Mouse (Mus musculus): ENCODE data around the gene Ccdc180. TPM values are rescaled to one million over a fixed set of nuclear protein-coding genes. Genes with fewer than 3 reads are reported as not detected.
A peak's percentile ranks its signal among the peaks of the same experiment; 100 is the strongest.

Ccdc180 gene
- total and polyA plus RNA-seq, 3 experiments = 0.20 TPM; not detected in 2

GRCm38 (mm10) chr4:45883250-45883649, 6.9 kb upstream of the Ccdc180 start:
- peaks cover 2% of the 10 kb centered on the region for H3K9me3 ChIP-seq (replicated peaks; ENCODE audit: low read length)
- dilution Hi-C loops (cut with MboI; ENCODE audit: extremely low pct_ligation_motif_present, extremely low pct_unique_long_range_greater_than_20kb, low sequenced_read_pairs) (no loop called here), in situ Hi-C loops (cut with MboI; ENCODE audit: low pct_ligation_motif_present, low pct_unique_long_range_greater_than_20kb, low sequenced_read_pairs) (no loop called here)
- 0 out of 2 replicates have a peak, but pooled peaks have one; percentile 23 for TF ChIP-seq MEF2A (IDR thresholded peaks at IDR 0.05; ENCODE audit: borderline replicate concordance, low read depth, low read length)
- TF ChIP-seq EP300 (IDR thresholded peaks at IDR 0.05; ENCODE audit: low read length) = peak; percentile 52; the same call in 1 of the 2 replicates
- peak; percentile 76 for TF ChIP-seq BHLHE40 (IDR thresholded peaks at IDR 0.05; ENCODE audit: low read depth, low read length)
- TF ChIP-seq MAX (IDR thresholded peaks at IDR 0.05; ENCODE audit: low read length) = peak; percentile 85
- TF ChIP-seq MYC (IDR thresholded peaks at IDR 0.05; ENCODE audit: low read depth, low read length) = peak; percentile 61; the same call in 1 of the 2 replicates
- no peak for TF ChIP-seq MAZ (IDR thresholded peaks at IDR 0.05; ENCODE audit: low read depth, low read length)
- no peak for TF ChIP-seq SIN3A (IDR thresholded peaks at IDR 0.05; ENCODE audit: low read length)
- TF ChIP-seq NRF1 (IDR thresholded peaks at IDR 0.05; ENCODE audit: low read depth, low read length) = peak; percentile 83
- TF ChIP-seq IRF4 (IDR thresholded peaks at IDR 0.05; ENCODE audit: low read depth, low read length) = peak; percentile 51; the same call in 1 of the 2 replicates
- peak; percentile 41 for TF ChIP-seq ETS1 (conservative IDR thresholded peaks at IDR 0.05; ENCODE audit: low read depth, low read length)
- TF ChIP-seq ZNF384 (IDR thresholded peaks at IDR 0.05; ENCODE audit: low read depth, low read length) = no peak
- H3K27me3 ChIP-seq (replicated peaks) = no peaks in the 10 kb centered on the region
- H3K36me3 ChIP-seq (replicated peaks in 1 of 2; ENCODE audit: control insufficient read depth in 1 of 2, insufficient read depth in 1 of 2, low read length in 1 of 2) = no peaks in the 10 kb centered on the region
- peak; percentile 64 for DNase-seq (ENCODE audit: extremely low read depth)
- H3K27ac ChIP-seq (ENCODE audit: insufficient read depth, low read depth) = no peak overlapping the region
- no peak overlapping the region for H3K9ac ChIP-seq (ENCODE audit: insufficient read depth, low read depth)
- H3K4me3 ChIP-seq (replicated peaks in 1 of 3; ENCODE audit: low read depth in 2 of 3, low read length in 2 of 3, poor library complexity in 1 of 3) = no peak overlapping the region
- no peak overlapping the region for H3K4me2 ChIP-seq (ENCODE audit: insufficient read depth, low read depth, poor library complexity, severe bottlenecking)
- peaks cover 10 to 26% of the 10 kb centered on the region in 2 experiments for H3K4me1 ChIP-seq (ENCODE audit: control insufficient read depth in 1 of 2, insufficient read depth in 2 of 2)
- no peaks in the 10 kb centered on the region for H3K79me2 ChIP-seq (replicated peaks; ENCODE audit: control insufficient read depth, extremely low read depth, insufficient read depth, poor library complexity, severe bottlenecking)

- Histone ChIP-seq H3K27ac (ENCODE audit: insufficient read depth, low read depth) (no peak overlapping the region), H3K27me3 (replicated peaks) (peaks cover 2% of the 10 kb centered on the region), H3K79me2 (replicated peaks; ENCODE audit: control insufficient read depth, extremely low read depth, insufficient read depth, poor library complexity, severe bottlenecking) (no peaks in the 10 kb centered on the region), H3K36me3 (replicated peaks in 1 of 2; ENCODE audit: control insufficient read depth in 1 of 2, insufficient read depth in 1 of 2, low read length in 1 of 2) (no peaks in the 10 kb centered on the region), H3K9ac (ENCODE audit: insufficient read depth, low read depth) (no peak overlapping the region), H3K9me3 (replicated peaks; ENCODE audit: low read length) (no peaks in the 10 kb centered on the region), H3K4me2 (ENCODE audit: insufficient read depth, low read depth, poor library complexity, severe bottlenecking) (peak overlapping the region; percentile 24; the same call in 1 of the 2 replicates), H3K4me3 (replicated peaks in 1 of 3; ENCODE audit: low read depth in 2 of 3, low read length in 2 of 3, poor library complexity in 1 of 3) (no peak overlapping the region), H3K4me1 (ENCODE audit: control insufficient read depth in 1 of 2, insufficient read depth in 2 of 2) (peaks cover 10 to 17% of the 10 kb centered on the region in 2 experiments; a peak in 3 of 4 replicates)
- in situ Hi-C loops (cut with MboI; ENCODE audit: low pct_ligation_motif_present, low pct_unique_long_range_greater_than_20kb, low sequenced_read_pairs) = no loop called here
- peak; percentile 21 for DNase-seq (ENCODE audit: extremely low read depth)
- dilution Hi-C loops (cut with MboI; ENCODE audit: extremely low pct_ligation_motif_present, extremely low pct_unique_long_range_greater_than_20kb, low sequenced_read_pairs) = no loop called here
- TF ChIP-seq JUN (IDR thresholded peaks at IDR 0.05; ENCODE audit: insufficient read depth, low read depth, low read length) (0 out of 2 replicates have a peak, but pooled peaks have one; percentile 4), MXI1 (IDR thresholded peaks at IDR 0.05; ENCODE audit: low read depth, low read length) (no peak), JUND (conservative IDR thresholded peaks at IDR 0.05; ENCODE audit: low read depth, low read length) (no peak), GABPA (IDR thresholded peaks at IDR 0.05; ENCODE audit: insufficient replicate concordance, low read depth, low read length) (no peak), PAX5 (IDR thresholded peaks at IDR 0.05; ENCODE audit: low read length) (no peak), MAX (IDR thresholded peaks at IDR 0.05; ENCODE audit: low read length) (no peak), UBTF (IDR thresholded peaks at IDR 0.05; ENCODE audit: low read depth, low read length) (no peak), MAFK (IDR thresholded peaks at IDR 0.05; ENCODE audit: insufficient replicate concordance, low read length) (no peak), RAD21 (IDR thresholded peaks at IDR 0.05; ENCODE audit: low read depth, low read length) (no peak), POLR2AphosphoS2 (IDR thresholded peaks at IDR 0.05; ENCODE audit: low read depth, low read length) (no peak), ZMIZ1 (IDR thresholded peaks at IDR 0.05; ENCODE audit: low read depth, low read length) (no peak), MAZ (IDR thresholded peaks at IDR 0.05; ENCODE audit: low read depth, low read length) (no peak), BHLHE40 (IDR thresholded peaks at IDR 0.05; ENCODE audit: low read depth, low read length) (no peak), EP300 (IDR thresholded peaks at IDR 0.05; ENCODE audit: low read length) (peak; percentile 31; the same call in 1 of the 2 replicates)
Observed at GRCm38 (mm10) chr4:45889487-45889886, 616 bp upstream of the Ccdc180 start.

Measured in CH12.LX (cell line).